Mouse (Mus musculus) small intestine, adult 2 months (tissue): ENCODE measurements around the gene Hist1h4f.

Experiments
- CTCF ChIP-seq: fragments of 200-500 bp; IDR thresholded peaks from 2 replicates; pipeline ENCODE4 v1.5.1; 2012; ENCODE audit warnings: low read depth, mild to moderate bottlenecking, control low read depth, inconsistent platforms, low read length, moderate library complexity, mixed read lengths; ENCODE audit not compliant: insufficient replicate concordance, insufficient read length; ENCODE audit errors: extremely low read depth
- POLR2A ChIP-seq: fragments of 200-500 bp; IDR thresholded peaks from 2 replicates; pipeline ENCODE4 v1.6.1; 2012; ENCODE audit warnings: low read depth, mild to moderate bottlenecking, control low read depth, inconsistent platforms, low read length, moderate library complexity

GRCm38 (mm10) chr13:23571022-23571503 is 19.6 kb upstream of the Hist1h4f start, which contains the start of the genes Hist1h2ae and Hist1h2bg:
- no peak; the same call in 1 of the 2 replicates for TF ChIP-seq POLR2A
- no peak for TF ChIP-seq CTCF
